Mouse (Mus musculus) limb, embryonic 12.5 days (tissue): ENCODE measurements around the gene Fkbpl. TPM values are rescaled to one million over a fixed set of nuclear protein-coding genes. Genes with fewer than 3 reads are reported as not detected.

Experiments used
- ATAC-seq: fragments of 200-750 bp; cut with Nextera tagmentation; 2 replicates; pipeline ENCODE4 v1.8.0; 2017; ENCODE audit warnings: low read depth, moderate TSS enrichment; ENCODE audit not compliant: insufficient number of reproducible peaks, insufficient read depth, low FRiP score, low TSS enrichment
- H3K27ac ChIP-seq: fragments of 300-500 bp; sonication (generic); 2 replicates; pipeline ENCODE4 v1.5.1; 2016; ENCODE audit warnings: mild to moderate bottlenecking, moderate library complexity
- H3K27me3 ChIP-seq: fragments of 300-500 bp; sonication (generic); 2 replicates; pipeline ENCODE4 v1.6.1; 2016; ENCODE audit warnings: mild to moderate bottlenecking, moderate library complexity
- H3K36me3 ChIP-seq: fragments of 300-500 bp; sonication (generic); 2 replicates; pipeline ENCODE4 v1.6.1; 2016; ENCODE audit warnings: mild to moderate bottlenecking, moderate library complexity
- H3K4me1 ChIP-seq: fragments of 300-500 bp; sonication (generic); replicated peaks from 2 replicates; pipeline ENCODE4 v1.6.1; 2016
- H3K4me2 ChIP-seq: fragments of 300-500 bp; sonication (generic); 2 replicates; pipeline ENCODE4 v1.6.1; 2016; ENCODE audit warnings: mild to moderate bottlenecking, moderate library complexity
- H3K4me3 ChIP-seq: fragments of 300-500 bp; sonication (generic); replicated peaks from 2 replicates; pipeline ENCODE4 v1.5.1; 2016; ENCODE audit warnings: mild to moderate bottlenecking
- H3K9ac ChIP-seq: fragments of 300-500 bp; sonication (generic); replicated peaks from 2 replicates; pipeline ENCODE4 v1.6.1; 2016; ENCODE audit warnings: mild to moderate bottlenecking, moderate library complexity
- H3K9me3 ChIP-seq: fragments of 300-500 bp; sonication (generic); 2 replicates; pipeline ENCODE4 v1.6.1; 2016; ENCODE audit warnings: mild to moderate bottlenecking, moderate library complexity
- WGBS: fragments of 180-500 bp; shearing (Covaris S2); methylation state at CpG from one replicate; pipeline ENCODE4 v1.1.7; 2016; 5-methylcytosine and 5-hydroxymethylcytosine counted together
- polyA plus RNA-seq: library from polyadenylated mRNA; unstranded; fragments of >200 nt; fragmentation: Nextera tagmentation; extraction: Ambion mirVana; gene quantifications from 2 replicates; pipeline ENCODE4 v1.2.1, GENCODE M21; 2016

Gene Fkbpl
- polyA plus RNA-seq, 1 experiment from 2014 or later: 19.5 TPM

GRCm38 (mm10) chr17:34639461-34640255, 4.9 kb upstream of the Fkbpl start:
- Histone ChIP-seq H3K4me3 (no peak overlapping the region), H3K9me3 (0 out of 2 replicates have a peak, but pooled peaks cover 6% of the 10 kb centered on the region), H3K27ac (no peak overlapping the region; the same call in 1 of the 2 replicates), H3K36me3 (no peaks in the 10 kb centered on the region), H3K4me1 (peaks cover 13% of the 10 kb centered on the region), H3K4me2 (no peak overlapping the region), H3K27me3 (peaks cover 16% of the 10 kb centered on the region), H3K9ac (no peak overlapping the region)
- WGBS: 79% methylated on average over 7 of the region's 7 CpGs
- no peak for ATAC-seq

GRCm38 (mm10) chr17:34640778-34641601, 3.6 kb upstream of the Fkbpl start:
- Histone ChIP-seq H3K4me3 (no peak overlapping the region), H3K36me3 (peaks cover 5% of the 10 kb centered on the region; the same call in 1 of the 2 replicates), H3K27me3 (peaks cover 10% of the 10 kb centered on the region; the same call in 1 of the 2 replicates), H3K4me1 (peaks cover 22% of the 10 kb centered on the region), H3K4me2 (peak overlapping the region; percentile 28), H3K9me3 (0 out of 2 replicates have a peak, but pooled peaks cover 6% of the 10 kb centered on the region), H3K27ac (peak overlapping the region; percentile 91), H3K9ac (peak overlapping the region; percentile 40)
- ATAC-seq: peak; percentile 61
- 14% methylated on average over 11 of the region's 11 CpGs for WGBS

GRCm38 (mm10) chr17:34641945-34642344, 2.6 kb upstream of the Fkbpl start:
- Histone ChIP-seq H3K27ac (peak overlapping the region; percentile 91), H3K4me3 (no peak overlapping the region), H3K36me3 (peaks cover 6% of the 10 kb centered on the region; the same call in 1 of the 2 replicates), H3K9ac (no peak overlapping the region), H3K4me1 (peaks cover 22% of the 10 kb centered on the region), H3K4me2 (no peak overlapping the region), H3K9me3 (0 out of 2 replicates have a peak, but pooled peaks cover 6% of the 10 kb centered on the region), H3K27me3 (peaks cover 2% of the 10 kb centered on the region; the same call in 1 of the 2 replicates)
- whole genome bisulfite sequencing: 86% methylated on average over 3 of the region's 3 CpGs
- no peak for ATAC-seq

- no peak for ATAC-seq
Observed at GRCm38 (mm10) chr17:34643379-34643778, 1.2 kb upstream of the Fkbpl start.

GRCm38 (mm10) chr17:34643944-34644343, 620 bp upstream of the Fkbpl start:
- WGBS: 84% methylated on average over 10 of the region's 10 CpGs
- H3K9ac ChIP-seq: no peak overlapping the region
- H3K4me1 ChIP-seq: peaks cover 30% of the 10 kb centered on the region
- no peak overlapping the region for H3K4me2 ChIP-seq
- 0 out of 2 replicates have a peak, but pooled peaks cover 5% of the 10 kb centered on the region for H3K9me3 ChIP-seq
- H3K27me3 ChIP-seq: no peaks in the 10 kb centered on the region
- H3K36me3 ChIP-seq: peaks cover 10% of the 10 kb centered on the region
- H3K4me3 ChIP-seq: no peak overlapping the region
- no peak overlapping the region for H3K27ac ChIP-seq
- no peak for ATAC-seq

More at GRCm38 (mm10) chr17:34643379-34643778, 1.2 kb upstream of the Fkbpl start:
- Histone ChIP-seq H3K4me2 (no peak overlapping the region), H3K4me1 (peaks cover 30% of the 10 kb centered on the region), H3K27me3 (no peaks in the 10 kb centered on the region), H3K27ac (no peak overlapping the region), H3K9me3 (0 out of 2 replicates have a peak, but pooled peaks cover 6% of the 10 kb centered on the region), H3K36me3 (peaks cover 6% of the 10 kb centered on the region; the same call in 1 of the 2 replicates), H3K9ac (no peak overlapping the region), H3K4me3 (no peak overlapping the region)
- 89% methylated on average over 4 of the region's 4 CpGs for WGBS

GRCm38 (mm10) chr17:34645256-34645829, 779 bp downstream of the Fkbpl start:
- H3K4me3 ChIP-seq: peak overlapping the region; percentile 63
- H3K27me3 ChIP-seq: no peaks in the 10 kb centered on the region
- H3K36me3 ChIP-seq: peaks cover 24% of the 10 kb centered on the region
- H3K4me1 ChIP-seq: peaks cover 29% of the 10 kb centered on the region
- H3K9ac ChIP-seq: peak overlapping the region; percentile 60
- peak overlapping the region; percentile 76 for H3K4me2 ChIP-seq
- H3K27ac ChIP-seq: peak overlapping the region; percentile 4; the same call in 1 of the 2 replicates
- 44% methylated on average over 10 of the region's 10 CpGs for WGBS
- no peaks in the 10 kb centered on the region for H3K9me3 ChIP-seq
- no peak for ATAC-seq

- peak overlapping the region; percentile 97 for H3K4me3 ChIP-seq
- no peak overlapping the region for H3K27ac ChIP-seq
- H3K27me3 ChIP-seq: no peaks in the 10 kb centered on the region
- peaks cover 31% of the 10 kb centered on the region for H3K36me3 ChIP-seq
- H3K4me2 ChIP-seq: peak overlapping the region; percentile 76; the same call in 1 of the 2 replicates
- no peak for ATAC-seq
- H3K4me1 ChIP-seq: peaks cover 23% of the 10 kb centered on the region
- H3K9ac ChIP-seq: no peak overlapping the region
- 91% methylated on average over 30 of the region's 30 CpGs for WGBS
- H3K9me3 ChIP-seq: no peaks in the 10 kb centered on the region
Observed at GRCm38 (mm10) chr17:34645831-34646511, 1.4 kb downstream of the Fkbpl start.

- ATAC-seq: peak; percentile 96
- Histone ChIP-seq H3K36me3 (peaks cover 43% of the 10 kb centered on the region), H3K4me3 (peak within 1 kb of the TSS; percentile 97), H3K9me3 (no peaks in the 10 kb centered on the region), H3K9ac (peak within 1 kb of the TSS; percentile 92), H3K4me1 (peaks cover 17% of the 10 kb centered on the region), H3K27ac (peak within 1 kb of the TSS; percentile 50; the same call in 1 of the 2 replicates), H3K27me3 (no peaks in the 10 kb centered on the region), H3K4me2 (peak within 1 kb of the TSS; percentile 85)
- WGBS: 1% methylated on average over 66 of the region's 66 CpGs
Observed at GRCm38 (mm10) chr17:34646906-34647787, 2.6 kb downstream of the Fkbpl start, which contains the start of gene Atf6b. Gene Atf6b (plus strand): TSS chr17:34647146.

- Histone ChIP-seq H3K9ac (peak overlapping the region; percentile 92; the same call in 1 of the 2 replicates), H3K27ac (no peak overlapping the region), H3K27me3 (no peaks in the 10 kb centered on the region), H3K4me2 (peak overlapping the region; percentile 85), H3K36me3 (peaks cover 54% of the 10 kb centered on the region), H3K4me1 (peaks cover 17% of the 10 kb centered on the region), H3K4me3 (peak overlapping the region; percentile 97), H3K9me3 (no peaks in the 10 kb centered on the region)
- no peak for ATAC-seq
- 86% methylated on average over 16 of the region's 16 CpGs for WGBS
Observed at GRCm38 (mm10) chr17:34648141-34648890, 3.8 kb downstream of the Fkbpl start.
